Mouse (Mus musculus) neural tube, embryonic 15.5 days (tissue): ENCODE measurements around the gene Vps4a. TPM values are rescaled to one million over a fixed set of nuclear protein-coding genes. Genes with fewer than 3 reads are reported as not detected.
"Not testable (repeated sequence)": the region's sequence is repeated elsewhere in the genome, so short reads cannot be mapped to it uniquely, and the experiment has no call there.

Experiments
- ATAC-seq: fragments of 200-750 bp; cut with Nextera tagmentation; 2 replicates; pipeline ENCODE4 v1.8.0; 2017; ENCODE audit warnings: mild to moderate bottlenecking, moderate TSS enrichment, moderate library complexity; ENCODE audit not compliant: low FRiP score
- H3K27ac ChIP-seq: fragments of 300-500 bp; sonication (generic); replicated peaks from 2 replicates; pipeline ENCODE4 v1.5.1; 2015; ENCODE audit warnings: mild to moderate bottlenecking, inconsistent platforms
- H3K27me3 ChIP-seq: fragments of 300-500 bp; sonication (generic); replicated peaks from 2 replicates; pipeline ENCODE4 v1.6.1; 2015; ENCODE audit warnings: inconsistent platforms
- H3K36me3 ChIP-seq: fragments of 300-500 bp; sonication (generic); 2 replicates; pipeline ENCODE4 v1.6.1; 2015; ENCODE audit warnings: inconsistent platforms
- H3K4me1 ChIP-seq: fragments of 300-500 bp; sonication (generic); 2 replicates; pipeline ENCODE4 v1.6.1; 2015; ENCODE audit warnings: inconsistent platforms
- H3K4me2 ChIP-seq: fragments of 300-500 bp; sonication (generic); 2 replicates; pipeline ENCODE4 v1.6.1; 2015; ENCODE audit warnings: inconsistent platforms, mild to moderate bottlenecking, moderate library complexity
- H3K4me3 ChIP-seq: fragments of 300-500 bp; sonication (generic); replicated peaks from 2 replicates; pipeline ENCODE4 v1.5.1; 2015; ENCODE audit warnings: mild to moderate bottlenecking, inconsistent platforms
- H3K9ac ChIP-seq: fragments of 300-500 bp; sonication (generic); replicated peaks from 2 replicates; pipeline ENCODE4 v1.6.1; 2015; ENCODE audit warnings: mild to moderate bottlenecking, inconsistent platforms
- H3K9me3 ChIP-seq: fragments of 300-500 bp; sonication (generic); replicated peaks from 2 replicates; pipeline ENCODE4 v1.6.1; 2016; ENCODE audit warnings: inconsistent platforms
- WGBS: fragments of 180-500 bp; shearing (Covaris S2); methylation state at CpG from one replicate; pipeline ENCODE4 v1.1.7; 2015; ENCODE audit warnings: mixed read lengths; 5-methylcytosine and 5-hydroxymethylcytosine counted together
- polyA plus RNA-seq: library from polyadenylated mRNA; unstranded; fragments of >200 nt; fragmentation: Nextera tagmentation; extraction: Ambion mirVana; gene quantifications from 2 replicates; pipeline ENCODE4 v1.2.1, GENCODE M21; 2015

The Vps4a gene
- polyA plus RNA-seq: 135 and 155 TPM in 2 replicates

- H3K36me3 ChIP-seq: no peaks in the 10 kb centered on the region
- peak within 1 kb of the TSS; percentile 91 for H3K4me3 ChIP-seq
- H3K4me1 ChIP-seq: peaks cover 23% of the 10 kb centered on the region
- peak within 1 kb of the TSS; percentile 80 for H3K9ac ChIP-seq
- peak; percentile 95 for ATAC-seq
- 4% methylated on average over 64 of the region's 66 CpGs for whole genome bisulfite sequencing
- H3K4me2 ChIP-seq: peak within 1 kb of the TSS; percentile 64
- H3K27me3 ChIP-seq: no peaks in the 10 kb centered on the region
- H3K9me3 ChIP-seq: no peaks in the 10 kb centered on the region
- peak within 1 kb of the TSS; percentile 86 for H3K27ac ChIP-seq
Observed at GRCm38 (mm10) chr8:107030650-107031576, at the start of gene Vps4a. Gene Vps4a (plus strand): TSS chr8:107031222.

GRCm38 (mm10) chr8:106985404-106985821 lies 45.6 kb upstream of the Vps4a start:
- Histone ChIP-seq H3K9me3 (no peaks in the 10 kb centered on the region), H3K27me3 (peaks cover 3% of the 10 kb centered on the region; the same call in 1 of the 2 replicates), H3K36me3 (0 out of 2 replicates have a peak, but pooled peaks cover 2% of the 10 kb centered on the region), H3K4me2 (peak overlapping the region; percentile 34; the same call in 1 of the 2 replicates), H3K4me1 (peaks cover 13% of the 10 kb centered on the region), H3K9ac (no peak overlapping the region), H3K27ac (peak overlapping the region; percentile 66), H3K4me3 (no peak overlapping the region)
- WGBS: 32% methylated on average over 9 of the region's 9 CpGs
- peak; percentile 84; the same call in 1 of the 2 replicates for ATAC-seq

GRCm38 (mm10) chr8:106985951-106986350 lies 45.1 kb upstream of the Vps4a start:
- Histone ChIP-seq H3K4me2 (no peak overlapping the region), H3K27ac (peak overlapping the region; percentile 66; the same call in 1 of the 2 replicates), H3K27me3 (peaks cover 3% of the 10 kb centered on the region; the same call in 1 of the 2 replicates), H3K4me3 (no peak overlapping the region), H3K9ac (no peak overlapping the region), H3K36me3 (0 out of 2 replicates have a peak, but pooled peaks cover 2% of the 10 kb centered on the region), H3K4me1 (peaks cover 13% of the 10 kb centered on the region), H3K9me3 (no peaks in the 10 kb centered on the region)
- 0 out of 2 replicates have a peak, but pooled peaks have one; percentile 11 for ATAC-seq

- Histone ChIP-seq H3K9ac (no peak overlapping the region), H3K4me2 (no peak overlapping the region), H3K27ac (no peak overlapping the region), H3K36me3 (peaks cover 10% of the 10 kb centered on the region), H3K4me3 (no peak overlapping the region), H3K4me1 (peaks cover 13% of the 10 kb centered on the region), H3K27me3 (0 out of 2 replicates have a peak, but pooled peaks cover 3% of the 10 kb centered on the region), H3K9me3 (no peaks in the 10 kb centered on the region)
- ATAC-seq: no peak
Observed at GRCm38 (mm10) chr8:106987557-106987956, 43.5 kb upstream of the Vps4a start.

GRCm38 (mm10) chr8:106991393-106991792 lies 39.6 kb upstream of the Vps4a start:
- Histone ChIP-seq H3K4me2 (no peak overlapping the region), H3K27me3 (no peaks in the 10 kb centered on the region), H3K36me3 (peaks cover 8% of the 10 kb centered on the region), H3K9me3 (no peaks in the 10 kb centered on the region), H3K27ac (no peak overlapping the region), H3K4me3 (no peak overlapping the region), H3K9ac (no peak overlapping the region), H3K4me1 (no peaks in the 10 kb centered on the region)
- 95% methylated on average over 7 of the region's 7 CpGs for WGBS
- no peak for ATAC-seq

- H3K4me1 ChIP-seq, H3K27me3 ChIP-seq, H3K9ac ChIP-seq, H3K4me3 ChIP-seq, H3K36me3 ChIP-seq, H3K4me2 ChIP-seq, ATAC-seq, H3K27ac ChIP-seq, H3K9me3 ChIP-seq: not testable (repeated sequence)
- 87% methylated on average over 4 of the region's 4 CpGs for WGBS
Observed at GRCm38 (mm10) chr8:106996339-106996738, 34.7 kb upstream of the Vps4a start.

GRCm38 (mm10) chr8:106997416-106997815 lies 33.6 kb upstream of the Vps4a start:
- 84% methylated on average over 4 of the region's 4 CpGs for WGBS
- no peak overlapping the region for H3K4me2 ChIP-seq
- H3K4me1 ChIP-seq: no peaks in the 10 kb centered on the region
- no peak overlapping the region for H3K27ac ChIP-seq
- no peaks in the 10 kb centered on the region for H3K36me3 ChIP-seq
- no peak for ATAC-seq
- H3K9me3 ChIP-seq: no peaks in the 10 kb centered on the region
- H3K27me3 ChIP-seq: no peaks in the 10 kb centered on the region
- H3K4me3 ChIP-seq: no peak overlapping the region
- H3K9ac ChIP-seq: no peak overlapping the region

- WGBS: 71% methylated on average over 1 of the region's 1 CpGs
Observed at GRCm38 (mm10) chr8:106999068-106999467, 32.0 kb upstream of the Vps4a start.

DNA sequence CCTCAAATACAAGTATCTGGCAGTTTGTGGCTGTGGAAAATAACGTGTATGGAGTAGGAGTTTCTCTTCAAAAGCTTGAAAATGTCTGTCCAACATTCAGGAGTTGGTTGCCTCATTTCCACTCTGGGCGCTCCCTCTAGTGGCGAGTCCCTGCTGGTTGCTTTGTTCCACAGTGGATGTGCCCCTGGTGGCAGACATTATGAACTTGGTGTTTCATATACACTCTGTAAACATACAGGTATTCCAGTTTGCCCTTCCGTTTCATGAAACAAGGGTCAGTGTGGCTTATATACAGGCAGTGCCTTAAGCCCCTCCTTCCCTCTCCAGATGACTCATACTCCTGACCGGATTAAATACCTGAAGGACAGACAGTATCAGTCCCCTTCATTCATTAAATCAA lies 28.5 kb upstream of the Vps4a start:
- ATAC-seq: peak; percentile 65; the same call in 1 of the 2 replicates
- H3K36me3 ChIP-seq: no peaks in the 10 kb centered on the region; the same call in 1 of the 2 replicates

More at GRCm38 (mm10) chr8:106999068-106999467, 32.0 kb upstream of the Vps4a start:
- H3K4me2 ChIP-seq: no peak overlapping the region
- no peaks in the 10 kb centered on the region for H3K27me3 ChIP-seq
- H3K9me3 ChIP-seq: no peaks in the 10 kb centered on the region
- no peaks in the 10 kb centered on the region for H3K4me1 ChIP-seq
- no peak overlapping the region for H3K4me3 ChIP-seq
- ATAC-seq: no peak
- H3K27ac ChIP-seq: no peak overlapping the region
- H3K9ac ChIP-seq: no peak overlapping the region
- H3K36me3 ChIP-seq: no peaks in the 10 kb centered on the region

DNA sequence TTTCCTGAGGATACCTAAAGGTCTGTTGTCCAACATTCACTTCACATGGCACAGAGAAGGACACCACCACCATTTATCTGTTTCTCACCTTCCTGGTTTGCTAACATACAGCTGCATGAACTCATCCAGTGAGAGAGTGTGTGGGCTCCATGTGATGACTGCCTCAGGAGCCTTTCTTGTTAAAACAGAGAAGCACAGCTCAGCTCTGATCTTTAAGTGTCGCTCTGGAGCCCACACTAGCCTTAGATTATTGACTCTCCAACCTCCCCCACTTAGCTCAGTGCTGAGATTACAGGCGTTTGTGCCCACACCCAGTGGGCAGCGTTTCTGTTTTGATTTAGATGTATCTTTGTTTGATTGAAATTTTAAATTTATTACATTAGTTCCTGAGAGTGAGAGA lies 23.2 kb upstream of the Vps4a start:
- 91% methylated on average over 3 of the region's 3 CpGs for WGBS
- ATAC-seq: no peak

More for the DNA sequence above, 28.5 kb upstream of the Vps4a start:
- Histone ChIP-seq H3K4me3 (no peak overlapping the region), H3K9ac (no peak overlapping the region), H3K9me3 (no peaks in the 10 kb centered on the region), H3K4me1 (no peaks in the 10 kb centered on the region), H3K27ac (no peak overlapping the region), H3K27me3 (no peaks in the 10 kb centered on the region), H3K4me2 (no peak overlapping the region)
- 45% methylated on average over 5 of the region's 5 CpGs for WGBS

DNA sequence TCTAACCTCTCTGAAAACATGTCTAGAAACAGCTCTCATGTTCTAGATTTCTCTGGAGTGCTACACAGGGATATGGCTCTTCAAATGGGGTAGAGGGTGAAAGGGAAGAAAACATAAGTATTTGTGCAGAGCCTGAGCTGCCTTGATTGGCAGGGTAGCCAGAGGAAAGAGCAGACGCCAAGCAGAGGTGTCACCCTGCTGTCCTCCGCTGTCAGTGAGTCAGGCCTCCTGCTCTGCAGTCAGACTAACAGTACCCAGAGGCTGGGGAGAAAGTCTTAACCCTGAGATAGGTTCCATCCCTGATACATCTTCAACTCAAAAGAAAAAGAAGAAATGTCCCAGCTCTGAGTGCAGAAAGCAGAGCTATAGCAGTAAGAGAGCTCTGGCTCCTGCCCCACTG lies 18.4 kb upstream of the Vps4a start:
- ATAC-seq: no peak
- H3K36me3 ChIP-seq: peaks cover 19% of the 10 kb centered on the region; the same call in 1 of the 2 replicates
- no peaks in the 10 kb centered on the region for H3K4me1 ChIP-seq
- 100% methylated on average over 2 of the region's 2 CpGs for WGBS
- H3K4me2 ChIP-seq: no peak overlapping the region
- H3K4me3 ChIP-seq: no peak overlapping the region
- H3K9me3 ChIP-seq: no peaks in the 10 kb centered on the region
- no peak overlapping the region for H3K9ac ChIP-seq
- H3K27ac ChIP-seq: no peak overlapping the region
- no peaks in the 10 kb centered on the region for H3K27me3 ChIP-seq

More for the DNA sequence above, 23.2 kb upstream of the Vps4a start:
- Histone ChIP-seq H3K4me3 (no peak overlapping the region), H3K27ac (no peak overlapping the region), H3K9me3 (no peaks in the 10 kb centered on the region), H3K36me3 (peaks cover 18% of the 10 kb centered on the region; the same call in 1 of the 2 replicates), H3K9ac (no peak overlapping the region), H3K4me1 (no peaks in the 10 kb centered on the region), H3K4me2 (no peak overlapping the region), H3K27me3 (no peaks in the 10 kb centered on the region)

DNA sequence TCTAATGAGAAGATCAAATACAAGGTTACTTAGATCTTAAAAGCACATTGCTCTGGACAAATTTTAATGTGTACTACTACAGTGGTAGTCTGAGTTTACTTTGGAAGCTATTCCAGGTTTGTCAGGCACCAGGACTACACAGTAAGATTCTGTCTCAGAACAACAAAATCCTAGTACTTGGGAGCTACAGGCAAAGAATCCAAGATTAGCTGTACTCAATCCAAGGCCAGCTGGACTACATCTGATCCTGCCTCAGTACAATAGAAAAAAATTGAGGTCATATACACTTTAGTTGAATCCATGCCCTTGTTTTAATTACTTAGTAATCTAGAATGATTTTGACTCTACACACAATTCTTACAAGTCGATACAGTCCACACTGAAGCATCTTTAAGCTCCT lies 16.1 kb upstream of the Vps4a start:
- H3K4me1 ChIP-seq: no peaks in the 10 kb centered on the region
- no peak for ATAC-seq
- no peak overlapping the region for H3K4me2 ChIP-seq

More for the DNA sequence above, 16.1 kb upstream of the Vps4a start:
- peaks cover 16% of the 10 kb centered on the region; the same call in 1 of the 2 replicates for H3K36me3 ChIP-seq
- no peak overlapping the region for H3K4me3 ChIP-seq
- WGBS: 96% methylated on average over 1 of the region's 1 CpGs
- no peak overlapping the region for H3K9ac ChIP-seq
- H3K9me3 ChIP-seq: no peaks in the 10 kb centered on the region
- no peaks in the 10 kb centered on the region for H3K27me3 ChIP-seq
- no peak overlapping the region for H3K27ac ChIP-seq
